Mouse (Mus musculus) liver, embryonic 12.5 days (tissue): ENCODE data around the gene Tunar. TPM values are rescaled to one million over a fixed set of nuclear protein-coding genes. Genes with fewer than 3 reads are reported as not detected.

Source experiments
- ATAC-seq: fragments of 200-750 bp; cut with Nextera tagmentation; 2 replicates; pipeline ENCODE4 v1.8.0; 2017; ENCODE audit warnings: moderate number of reproducible peaks, mild to moderate bottlenecking, moderate library complexity
- H3K27ac ChIP-seq: fragments of 300-500 bp; sonication (generic); 2 replicates; pipeline ENCODE4 v1.5.1; 2016; ENCODE audit warnings: mild to moderate bottlenecking
- H3K27me3 ChIP-seq: fragments of 300-500 bp; sonication (generic); replicated peaks from 2 replicates; pipeline ENCODE4 v1.6.1; 2016; ENCODE audit warnings: mild to moderate bottlenecking, moderate library complexity
- H3K36me3 ChIP-seq: fragments of 300-500 bp; sonication (generic); 2 replicates; pipeline ENCODE4 v1.6.1; 2016; ENCODE audit warnings: mild to moderate bottlenecking, moderate library complexity
- H3K4me1 ChIP-seq: fragments of 300-500 bp; sonication (generic); 2 replicates; pipeline ENCODE4 v1.6.1; 2016
- H3K4me2 ChIP-seq: fragments of 300-500 bp; sonication (generic); 2 replicates; pipeline ENCODE4 v1.6.1; 2016; ENCODE audit warnings: mild to moderate bottlenecking, moderate library complexity
- H3K4me3 ChIP-seq: fragments of 300-500 bp; sonication (generic); 2 replicates; pipeline ENCODE4 v1.5.1; 2016; ENCODE audit warnings: mild to moderate bottlenecking, moderate library complexity
- H3K9ac ChIP-seq: fragments of 300-500 bp; sonication (generic); 2 replicates; pipeline ENCODE4 v1.6.1; 2016; ENCODE audit warnings: mild to moderate bottlenecking, moderate library complexity
- H3K9me3 ChIP-seq: fragments of 300-500 bp; sonication (generic); replicated peaks from 2 replicates; pipeline ENCODE4 v1.6.1; 2016; ENCODE audit warnings: mild to moderate bottlenecking, moderate library complexity
- WGBS: fragments of 180-500 bp; shearing (Covaris S2); methylation state at CpG from one replicate; pipeline ENCODE4 v1.1.7; 2016; ENCODE audit not compliant: insufficient replicate concordance; 5-methylcytosine and 5-hydroxymethylcytosine counted together
- polyA plus RNA-seq: library from polyadenylated mRNA; unstranded; fragments of >200 nt; fragmentation: Nextera tagmentation; extraction: Ambion mirVana; gene quantifications from 2 replicates; pipeline ENCODE4 v1.2.1, GENCODE M21; 2016

The Tunar gene
- polyA plus RNA-seq, 1 experiment from 2014 or later, result not detected

- H3K9me3 ChIP-seq, result no peaks in the 10 kb centered on the region
- 85% methylated on average over 8 of the region's 8 CpGs for WGBS
- H3K9ac ChIP-seq, result no peak overlapping the region
- no peak for ATAC-seq
- H3K36me3 ChIP-seq, result no peaks in the 10 kb centered on the region
- no peak overlapping the region for H3K27ac ChIP-seq
- H3K27me3 ChIP-seq, result no peaks in the 10 kb centered on the region
- H3K4me3 ChIP-seq, result no peak overlapping the region
- no peak overlapping the region for H3K4me2 ChIP-seq
- no peaks in the 10 kb centered on the region for H3K4me1 ChIP-seq
These were observed 80.2 kb downstream of the Tunar start for GRCm38 (mm10) chr12:105413909-105414308.

- Histone ChIP-seq H3K4me2 (no peak overlapping the region), H3K9ac (no peak overlapping the region), H3K27me3 (no peaks in the 10 kb centered on the region), H3K27ac (no peak overlapping the region), H3K4me3 (no peak overlapping the region), H3K9me3 (no peaks in the 10 kb centered on the region), H3K36me3 (no peaks in the 10 kb centered on the region), H3K4me1 (no peaks in the 10 kb centered on the region)
- ATAC-seq, result no peak
- 35% methylated on average over 6 of the region's 6 CpGs for WGBS
These were observed 86.8 kb downstream of the Tunar start for GRCm38 (mm10) chr12:105420476-105420875.

GRCm38 (mm10) chr12:105426541-105426940 lies 92.9 kb downstream of the Tunar start:
- no peaks in the 10 kb centered on the region for H3K4me1 ChIP-seq
- no peaks in the 10 kb centered on the region for H3K36me3 ChIP-seq
- WGBS, result 45% methylated on average over 7 of the region's 7 CpGs
- no peak for ATAC-seq
- H3K27me3 ChIP-seq, result no peaks in the 10 kb centered on the region
- no peak overlapping the region for H3K4me2 ChIP-seq
- no peak overlapping the region for H3K9ac ChIP-seq
- no peaks in the 10 kb centered on the region for H3K9me3 ChIP-seq
- no peak overlapping the region for H3K27ac ChIP-seq
- no peak overlapping the region for H3K4me3 ChIP-seq

GRCm38 (mm10) chr12:105427039-105427757 lies 93.5 kb downstream of the Tunar start:
- ATAC-seq, result no peak
- 21% methylated on average over 10 of the region's 10 CpGs for WGBS
- no peaks in the 10 kb centered on the region for H3K36me3 ChIP-seq
- no peaks in the 10 kb centered on the region for H3K9me3 ChIP-seq
- no peak overlapping the region for H3K4me3 ChIP-seq
- no peak overlapping the region for H3K9ac ChIP-seq
- no peaks in the 10 kb centered on the region for H3K27me3 ChIP-seq
- H3K4me1 ChIP-seq, result no peaks in the 10 kb centered on the region
- H3K4me2 ChIP-seq, result no peak overlapping the region
- no peak overlapping the region for H3K27ac ChIP-seq

GRCm38 (mm10) chr12:105431872-105432271 lies 98.2 kb downstream of the Tunar start:
- 32% methylated on average over 3 of the region's 3 CpGs for WGBS

GRCm38 (mm10) chr12:105432807-105433206 lies 99.1 kb downstream of the Tunar start:
- 60% methylated on average over 3 of the region's 3 CpGs for WGBS
- ATAC-seq, result no peak
- Histone ChIP-seq H3K4me2 (no peak overlapping the region), H3K27ac (no peak overlapping the region), H3K4me1 (no peaks in the 10 kb centered on the region), H3K27me3 (no peaks in the 10 kb centered on the region), H3K36me3 (no peaks in the 10 kb centered on the region), H3K9me3 (no peaks in the 10 kb centered on the region), H3K4me3 (no peak overlapping the region), H3K9ac (no peak overlapping the region)

More at GRCm38 (mm10) chr12:105431872-105432271, 98.2 kb downstream of the Tunar start:
- H3K4me1 ChIP-seq, result no peaks in the 10 kb centered on the region
- no peaks in the 10 kb centered on the region for H3K9me3 ChIP-seq
- no peak for ATAC-seq
- no peak overlapping the region for H3K4me3 ChIP-seq
- H3K9ac ChIP-seq, result no peak overlapping the region
- no peaks in the 10 kb centered on the region for H3K27me3 ChIP-seq
- H3K4me2 ChIP-seq, result no peak overlapping the region
- H3K36me3 ChIP-seq, result no peaks in the 10 kb centered on the region
- no peak overlapping the region for H3K27ac ChIP-seq

Other genes starting within 250 kb of the Tunar start
- not detected in 2 replicates for gene Tcl1b2, start 187.9 kb upstream of the Tunar start, polyA plus RNA-seq
- gene Tcl1b1, start 174.2 kb upstream of the Tunar start, polyA plus RNA-seq, result not detected in 2 replicates
- gene Tcl1b5, start 157.5 kb upstream of the Tunar start, polyA plus RNA-seq, result not detected in 2 replicates
- not detected in 2 replicates for gene Tcl1b3, start 142.8 kb upstream of the Tunar start, polyA plus RNA-seq
- not detected in 2 replicates for gene Tcl1b4, start 131.9 kb upstream of the Tunar start, polyA plus RNA-seq
- not detected in 2 replicates for gene Tcl1, start 111.1 kb upstream of the Tunar start, polyA plus RNA-seq
- 0.13 and 0.19 TPM in 2 replicates for gene D430019H16Rik, start 120.0 kb downstream of the Tunar start, polyA plus RNA-seq
- gene Bdkrb2, start 229.4 kb downstream of the Tunar start, polyA plus RNA-seq, result not detected in 2 replicates